Mouse (Mus musculus) inflammation-experienced regulatory T-cells, adult 6 months (primary cell): ENCODE measurements around the gene Oit3. TPM values are rescaled to one million over a fixed set of nuclear protein-coding genes. Genes with fewer than 3 reads are reported as not detected.

Source experiments
- ATAC-seq: one replicate; pipeline ENCODE4 v1.8.0; 2017
- polyA plus RNA-seq, 3 experiments: library from polyadenylated mRNA; unstranded; fragments of 100-300 nt; shearing (Covaris generic); gene quantifications; one replicate each; pipeline ENCODE4 v1.2.1; 2017

Gene Oit3
- polyA plus RNA-seq = not detected

- no peak for ATAC-seq
Measured at GRCm38 (mm10) chr10:59441735-59442134, at the start of gene Oit3. Gene Oit3 (minus strand): TSS chr10:59441778.

GRCm38 (mm10) chr10:59490920-59491319, 49.3 kb upstream of the Oit3 start:
- no peak for ATAC-seq

GRCm38 (mm10) chr10:59489411-59489810, 47.8 kb upstream of the Oit3 start:
- no peak for ATAC-seq

GRCm38 (mm10) chr10:59487351-59487750, 45.8 kb upstream of the Oit3 start:
- no peak for ATAC-seq

DNA sequence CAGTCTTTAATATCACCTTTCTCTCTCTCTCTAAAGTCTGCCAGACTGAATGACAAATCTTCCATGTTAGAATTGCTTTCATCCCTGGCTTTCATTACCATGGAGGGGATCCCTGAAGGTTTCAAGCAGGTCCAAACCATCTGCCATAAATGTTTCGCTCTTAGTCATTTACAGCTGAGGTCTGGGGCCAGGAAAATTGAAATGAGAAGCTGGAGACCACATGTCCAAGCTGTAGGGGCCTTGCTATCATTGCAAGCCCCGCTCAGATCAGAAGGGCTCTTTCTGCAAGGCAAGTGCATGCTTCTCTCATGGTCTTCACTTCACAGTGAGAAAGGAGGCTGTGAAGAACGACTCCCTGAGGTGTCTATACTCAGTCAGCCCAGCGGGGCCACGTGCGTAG, 42.7 kb upstream of the Oit3 start:
- ATAC-seq = no peak

DNA sequence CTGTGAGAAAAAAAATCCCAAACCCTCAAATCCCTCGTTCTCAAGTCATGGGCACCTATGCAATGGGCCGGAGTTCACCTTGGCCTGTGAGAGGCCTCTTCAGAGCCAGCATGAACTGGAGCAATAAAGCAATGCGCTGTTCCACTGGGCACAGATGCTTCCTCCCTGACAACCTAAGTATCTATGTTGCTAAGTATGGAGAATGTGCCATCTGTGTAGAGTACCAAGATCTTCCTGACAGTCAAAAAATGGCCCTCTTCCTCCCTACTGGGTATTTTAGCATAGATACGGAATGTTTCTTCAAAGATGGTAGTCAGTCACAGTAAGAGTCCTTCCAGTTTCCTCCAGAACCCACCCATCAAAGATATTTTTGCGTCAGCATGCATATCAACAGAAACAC, 39.8 kb upstream of the Oit3 start:
- ATAC-seq = no peak

DNA sequence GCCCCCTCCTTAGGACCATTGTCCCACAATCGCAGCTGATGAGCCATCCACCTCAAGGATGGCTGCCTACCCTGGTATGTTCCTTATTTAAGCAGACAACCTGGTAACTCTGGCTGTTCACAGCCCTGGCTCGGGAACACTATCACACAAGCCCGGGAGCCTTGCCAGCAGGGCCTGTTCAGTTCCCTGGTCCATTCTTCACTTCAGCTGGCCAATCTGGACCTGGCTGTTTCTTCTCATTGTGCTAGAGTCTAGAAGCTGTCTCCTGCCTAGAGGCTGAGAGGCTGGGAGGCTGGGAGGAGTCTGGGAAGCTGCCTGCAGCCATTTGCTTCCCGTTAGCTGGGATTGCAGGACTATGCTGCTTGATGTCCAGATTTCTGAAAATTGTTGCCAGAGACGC, 28.9 kb upstream of the Oit3 start:
- no peak for ATAC-seq

- no peak for ATAC-seq
Measured at GRCm38 (mm10) chr10:59467297-59467696, 25.7 kb upstream of the Oit3 start.

- ATAC-seq = no peak
Measured at GRCm38 (mm10) chr10:59466626-59467025, 25.0 kb upstream of the Oit3 start.

DNA sequence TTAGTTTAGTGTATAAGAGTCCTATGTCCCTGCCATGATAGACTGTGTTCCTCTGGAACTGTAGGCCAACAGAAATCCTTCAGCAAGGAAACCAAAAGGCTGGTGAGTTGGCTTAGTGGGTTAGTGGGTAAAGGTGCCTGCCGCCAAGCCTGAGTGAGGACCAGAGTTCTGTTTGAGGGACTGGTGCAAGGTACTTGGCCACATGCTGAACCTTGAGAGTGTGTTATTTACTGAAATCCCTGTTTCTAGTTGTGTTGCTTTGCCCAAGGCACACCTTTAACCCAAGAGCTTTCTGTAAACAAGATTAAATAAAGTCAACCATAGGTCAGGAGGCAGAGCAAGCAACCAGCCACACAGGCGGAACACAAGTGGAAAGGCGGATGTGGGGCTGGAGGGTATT, 24.0 kb upstream of the Oit3 start:
- no peak for ATAC-seq

- ATAC-seq = no peak
Measured at GRCm38 (mm10) chr10:59462307-59462706, 20.7 kb upstream of the Oit3 start.

GRCm38 (mm10) chr10:59459767-59460166, 18.2 kb upstream of the Oit3 start:
- no peak for ATAC-seq

DNA sequence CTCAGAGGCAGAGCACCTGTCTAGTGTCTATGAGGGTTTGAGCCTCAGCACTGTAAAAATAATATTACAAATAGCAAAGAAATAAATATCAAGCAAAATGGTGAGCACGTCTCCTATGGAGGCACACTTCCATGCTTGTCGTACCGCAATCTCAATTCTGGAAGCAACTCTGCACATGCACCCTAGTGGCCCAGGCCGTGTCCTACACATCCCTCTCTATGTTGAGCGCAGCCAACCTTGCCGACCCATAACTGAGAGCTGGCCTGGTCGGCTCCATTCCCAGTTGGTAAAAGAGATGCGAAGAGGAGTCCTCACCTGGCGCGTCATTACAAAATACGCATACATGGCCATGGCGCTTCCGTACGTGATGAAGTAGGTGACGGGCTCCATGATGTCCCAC, 13.1 kb upstream of the Oit3 start:
- no peak for ATAC-seq

GRCm38 (mm10) chr10:59451839-59452238, 10.3 kb upstream of the Oit3 start:
- ATAC-seq = no peak

DNA sequence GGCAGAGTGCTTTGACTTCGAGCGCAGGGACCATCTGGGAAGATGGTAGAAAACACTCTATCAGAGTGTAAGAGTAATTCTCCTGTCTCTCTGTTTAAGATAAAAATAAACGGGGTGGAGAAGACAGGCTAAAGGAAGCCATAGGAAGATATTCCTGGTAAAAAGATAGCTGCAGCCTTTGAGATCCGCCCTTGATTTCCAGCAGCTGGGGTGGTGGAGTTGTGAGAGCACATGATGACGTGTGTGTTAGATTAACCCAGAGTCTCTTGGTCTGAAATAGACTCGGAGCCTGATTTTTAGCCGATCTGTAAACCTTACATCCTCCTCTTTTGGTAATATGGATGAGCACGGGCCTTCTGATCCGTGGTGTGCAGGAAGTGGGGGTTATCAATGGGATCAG, 6.0 kb upstream of the Oit3 start:
- no peak for ATAC-seq

DNA sequence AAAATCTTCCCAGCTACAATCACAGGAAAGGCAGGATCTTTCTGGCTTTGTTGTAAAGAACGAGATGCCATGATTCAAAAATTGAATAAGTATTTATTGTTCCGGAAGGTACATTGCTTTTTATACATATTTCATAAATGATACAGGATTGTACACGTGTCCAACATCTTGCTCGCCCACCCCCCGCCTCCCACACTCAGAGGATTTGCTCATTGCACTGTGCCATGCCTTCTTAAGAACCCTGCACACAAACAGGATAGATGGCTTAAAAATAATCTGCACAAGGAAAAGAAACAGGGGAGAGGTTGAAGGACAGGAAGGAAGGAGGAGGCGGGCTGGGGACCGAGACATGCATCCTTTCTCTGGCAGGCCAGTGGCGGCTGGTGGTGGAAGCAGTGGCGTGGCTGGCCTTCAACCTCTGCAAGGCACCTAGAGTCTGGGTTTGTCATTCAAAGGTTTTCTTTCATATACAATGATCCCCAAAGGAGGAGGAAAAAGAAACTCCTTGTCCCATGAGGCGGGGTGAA, 5.4 kb upstream of the Oit3 start:
- no peak for ATAC-seq

GRCm38 (mm10) chr10:59444635-59445034, 3.1 kb upstream of the Oit3 start:
- no peak for ATAC-seq

DNA sequence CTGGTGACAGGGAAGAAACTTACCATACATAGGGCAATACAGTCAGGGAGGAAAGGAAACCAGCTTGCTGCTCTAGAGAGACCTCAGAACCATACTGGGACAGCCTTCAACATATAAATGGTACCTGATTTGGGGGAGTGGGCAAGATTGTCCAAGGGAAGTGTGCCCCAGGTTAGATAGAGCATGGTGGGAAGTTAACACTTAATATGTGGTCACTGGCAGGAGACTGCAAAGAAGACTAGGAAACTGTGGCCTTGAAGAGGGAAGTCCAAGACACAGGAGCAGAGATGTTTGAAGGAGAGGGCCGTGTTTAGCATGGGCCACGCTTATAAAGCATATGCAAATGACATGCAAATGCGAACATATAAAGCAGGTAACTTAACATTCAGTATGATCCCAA, 2.5 kb upstream of the Oit3 start:
- ATAC-seq = no peak

DNA sequence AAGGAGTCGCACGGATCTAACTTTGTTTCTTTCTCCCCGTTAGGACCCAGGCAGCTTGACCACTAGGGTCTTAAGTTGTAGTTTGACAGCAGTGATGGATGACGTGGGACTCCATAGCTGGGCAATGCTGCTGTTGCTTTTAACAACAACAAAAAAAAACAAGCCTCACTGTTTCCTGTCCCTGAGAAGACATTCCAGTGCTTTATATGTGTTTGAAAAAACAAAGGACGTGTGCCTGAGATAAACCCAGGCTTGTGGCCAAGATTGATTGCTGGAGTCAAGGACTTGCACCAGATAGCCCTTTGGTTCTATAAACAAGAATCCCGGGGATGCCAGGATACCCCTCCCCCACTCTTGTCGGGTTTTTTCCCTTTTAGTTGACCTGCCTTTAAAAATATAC, 1.6 kb upstream of the Oit3 start:
- no peak for ATAC-seq

DNA sequence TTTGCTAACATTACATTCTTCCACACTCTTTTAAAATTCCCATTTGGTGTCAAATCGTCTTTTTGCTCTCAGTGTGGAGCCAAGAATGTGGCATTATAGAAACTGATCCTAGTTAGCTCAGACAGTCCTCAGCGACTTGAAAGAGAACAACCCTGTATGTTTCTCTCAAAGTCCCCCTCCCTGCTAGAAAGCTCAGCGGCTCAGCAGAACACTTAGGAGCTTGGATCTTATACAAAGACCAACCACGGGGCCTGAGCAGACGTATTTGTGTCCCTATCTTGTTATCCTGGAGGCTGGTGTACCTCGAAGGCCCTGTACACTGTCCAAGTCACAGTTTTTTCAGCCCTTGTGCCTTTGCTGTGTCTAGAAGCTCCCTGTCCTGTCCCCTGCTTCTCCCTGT, 1.4 kb downstream of the Oit3 start:
- no peak for ATAC-seq

- ATAC-seq = no peak
Measured at GRCm38 (mm10) chr10:59439508-59439931, 2.1 kb downstream of the Oit3 start.

- no peak for ATAC-seq
Measured at GRCm38 (mm10) chr10:59438651-59439050, 2.9 kb downstream of the Oit3 start.

DNA sequence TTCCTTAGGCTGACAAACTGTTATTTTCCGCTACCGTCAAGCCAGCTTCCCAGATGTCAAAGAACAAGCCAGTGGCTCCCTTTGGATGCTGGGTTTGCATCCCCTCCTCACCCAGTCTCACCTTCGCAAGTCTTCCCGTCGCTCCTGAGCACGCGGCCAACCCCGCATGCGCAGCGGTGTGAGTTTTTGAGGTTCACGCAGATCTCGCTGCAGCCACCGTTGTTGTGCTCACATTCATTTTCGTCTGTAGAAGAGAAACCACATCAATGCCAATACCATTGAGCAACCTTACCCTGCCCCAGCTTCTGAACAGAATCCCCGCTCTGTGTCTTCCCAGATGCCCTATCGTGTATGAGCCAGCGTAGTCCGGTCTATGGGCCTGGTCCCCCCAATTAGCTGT, 5.8 kb downstream of the Oit3 start:
- no peak for ATAC-seq

DNA sequence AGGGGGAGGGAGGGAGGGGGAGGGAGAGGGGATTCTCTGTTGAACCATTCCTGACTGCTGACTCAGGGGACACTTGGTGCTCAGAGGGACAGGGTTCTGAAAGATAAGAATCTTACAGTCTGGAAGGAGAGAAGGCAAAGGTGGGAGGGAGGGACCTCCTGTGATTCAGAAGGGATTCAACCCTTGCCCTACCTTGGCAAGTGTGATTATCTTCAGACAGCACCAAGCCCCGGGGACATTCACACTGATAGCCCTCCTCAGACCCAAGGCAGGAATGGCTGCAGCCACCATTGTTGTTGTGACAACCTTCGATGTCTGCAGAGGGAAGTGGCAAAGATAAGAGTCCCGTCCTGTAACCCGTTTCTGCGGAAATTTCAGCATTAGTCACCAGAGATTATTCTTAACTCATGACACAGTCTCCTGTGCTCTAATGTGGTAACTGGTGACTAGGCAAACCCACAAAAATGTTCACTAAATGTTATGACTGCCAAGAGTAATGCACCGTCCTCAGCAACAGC, 10.8 kb downstream of the Oit3 start:
- peak; percentile 81 for ATAC-seq

- no peak for ATAC-seq
Measured at GRCm38 (mm10) chr10:59429448-59430135, 12.0 kb downstream of the Oit3 start.
